Mouse (Mus musculus) left cerebral cortex, postnatal 25 days (tissue): ENCODE data around the gene Cdh15. TPM values are rescaled to one million over a fixed set of nuclear protein-coding genes. Genes with fewer than 3 reads are reported as not detected.

Experiments used
- DNase-seq, 2 experiments: peaks; one replicate each; pipeline ENCODE4 v3.0.0; 2022; ENCODE audit warnings: low spot score in 2 of 2, mixed read lengths in 1 of 2
- intact Hi-C: fragments of 180-260 bp; cut with DNase I; formaldehyde crosslinking; loops from one replicate; pipeline ENCODE4 v1.15.1; 2025
- total RNA-seq, 2 experiments: library from RNA; stranded (reverse); gene quantifications; 2 replicates each; pipeline ENCODE4 v1.2.3; 2021

Cdh15 gene
- total RNA-seq, 2 experiments from 2014 or later, result 0.41 to 0.62 TPM

- DNase-seq, result peak; percentile 75 to 85
- intact Hi-C loops, result loop anchor here (5.0 kb wide), 3 partner anchors 338 to 367 kb away; no protein-coding TSS in a partner anchor
Observed at GRCm38 (mm10) chr8:122834971-122835370, 12.8 kb upstream of the Cdh15 start.

GRCm38 (mm10) chr8:122836199-122836598 lies 11.6 kb upstream of the Cdh15 start:
- no peak for DNase-seq
- intact Hi-C loops, result loop anchor here (5.0 kb wide), 1 partner anchor 366 kb away; no protein-coding TSS in a partner anchor

DNA sequence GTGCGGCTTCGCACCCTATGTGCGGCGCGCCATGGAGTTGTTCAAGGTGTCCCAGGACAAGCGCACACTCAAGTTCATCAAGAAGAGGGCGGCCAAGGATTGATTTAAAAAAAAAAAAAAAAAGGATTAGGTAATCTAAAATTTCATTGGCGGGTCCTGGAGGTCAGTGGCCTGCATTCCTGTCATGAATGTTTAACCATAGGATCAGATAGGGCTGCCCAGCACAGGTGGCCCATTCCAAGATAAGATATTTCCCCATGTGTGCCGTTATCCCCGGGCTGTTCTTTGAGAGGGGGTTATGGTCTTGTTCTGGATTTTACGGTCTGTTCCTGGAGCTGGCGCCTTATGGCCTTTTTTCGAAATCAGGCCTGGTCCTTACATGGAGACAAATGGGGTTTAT lies 11.1 kb upstream of the Cdh15 start:
- intact Hi-C loops, result loop anchor here (5.0 kb wide), 1 partner anchor 366 kb away; no protein-coding TSS in a partner anchor

GRCm38 (mm10) chr8:122844161-122844560 lies 3.6 kb upstream of the Cdh15 start:
- intact Hi-C loops, result no loop called here
- DNase-seq, result no peak

More for the DNA sequence above, 11.1 kb upstream of the Cdh15 start:
- DNase-seq, result no peak

- no peak for DNase-seq
- intact Hi-C loops, result no loop called here
Observed at GRCm38 (mm10) chr8:122845662-122846061, 2.1 kb upstream of the Cdh15 start.

- no peak for DNase-seq
- intact Hi-C loops, result no loop called here
Observed at GRCm38 (mm10) chr8:122849152-122849910, 1.6 kb downstream of the Cdh15 start.

DNA sequence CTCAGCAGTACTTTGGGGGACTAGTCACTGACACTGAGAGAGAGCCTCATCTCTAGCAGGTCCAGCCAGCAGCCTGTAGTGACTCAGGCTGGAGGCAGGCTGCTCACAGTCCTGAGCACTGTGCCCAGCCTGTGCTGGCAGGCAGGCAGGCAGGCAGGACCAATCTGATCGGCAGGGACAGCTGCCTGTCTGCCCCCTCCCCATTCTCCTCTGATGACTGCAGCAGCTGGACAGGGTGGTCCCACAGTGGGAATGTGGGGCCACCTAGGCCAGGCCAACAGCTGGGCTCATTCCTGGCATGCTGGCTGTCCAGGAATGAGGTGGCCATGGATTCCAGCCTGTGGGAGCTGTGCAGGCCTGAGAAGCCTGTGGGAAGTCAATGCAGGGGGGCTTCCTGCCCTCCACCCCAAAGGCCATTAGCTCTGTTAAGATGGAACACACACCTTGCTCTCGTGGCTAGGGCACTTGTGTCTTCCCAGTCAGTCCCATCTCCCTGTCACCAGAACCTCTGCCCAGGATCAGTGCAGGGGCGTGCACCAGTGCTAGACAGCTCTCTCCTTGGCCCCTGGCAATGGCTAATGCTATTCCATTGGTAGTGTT lies 3.0 kb downstream of the Cdh15 start:
- DNase-seq, result no peak
- intact Hi-C loops, result no loop called here

- no peak for DNase-seq
- intact Hi-C loops, result no loop called here
Observed at GRCm38 (mm10) chr8:122851692-122852545, 4.2 kb downstream of the Cdh15 start.

GRCm38 (mm10) chr8:122852546-122852905 lies 4.8 kb downstream of the Cdh15 start:
- intact Hi-C loops, result no loop called here
- no peak for DNase-seq

- DNase-seq, result no peak
- intact Hi-C loops, result no loop called here
Observed at GRCm38 (mm10) chr8:122853340-122853771, 5.6 kb downstream of the Cdh15 start.

DNA sequence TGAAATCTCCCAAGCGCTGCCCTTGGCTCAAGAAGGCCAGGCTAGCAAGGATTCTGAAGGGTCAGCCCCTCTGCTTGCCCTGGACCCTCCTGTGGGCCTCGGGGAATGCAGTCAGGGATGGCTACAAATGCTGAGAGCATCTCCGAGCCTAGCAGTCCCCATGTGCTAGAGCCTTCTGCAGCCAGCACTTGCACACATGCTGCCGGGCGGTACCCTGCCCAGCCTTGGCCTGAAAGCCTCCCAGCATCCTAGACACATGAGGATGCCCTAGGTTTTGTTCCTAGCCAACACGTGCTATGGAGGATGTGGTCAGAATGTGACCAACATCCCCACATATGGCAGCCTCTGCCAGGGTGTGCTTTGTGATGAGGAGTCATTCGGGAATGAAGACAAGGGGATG lies 6.6 kb downstream of the Cdh15 start:
- intact Hi-C loops, result no loop called here
- no peak for DNase-seq

DNA sequence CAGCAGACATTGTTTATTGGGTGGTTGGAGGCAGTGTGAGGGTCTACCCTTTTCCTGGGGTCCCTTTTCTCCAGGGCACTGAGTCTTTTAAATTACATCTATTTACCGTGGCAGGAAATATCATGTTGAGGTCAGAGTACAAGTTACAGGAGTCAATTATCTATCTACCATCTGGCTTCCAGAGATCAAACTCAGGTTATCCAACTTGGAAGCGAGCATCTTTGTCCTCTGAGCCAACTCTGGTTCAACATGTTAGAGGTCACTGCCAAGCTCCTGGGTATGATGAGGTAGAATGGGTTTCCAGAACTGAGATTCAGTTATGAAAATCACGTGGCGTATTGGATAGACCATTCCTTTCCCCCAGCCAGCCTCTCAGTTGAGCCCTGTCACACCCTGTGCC lies 7.4 kb downstream of the Cdh15 start:
- intact Hi-C loops, result no loop called here
- no peak for DNase-seq

DNA sequence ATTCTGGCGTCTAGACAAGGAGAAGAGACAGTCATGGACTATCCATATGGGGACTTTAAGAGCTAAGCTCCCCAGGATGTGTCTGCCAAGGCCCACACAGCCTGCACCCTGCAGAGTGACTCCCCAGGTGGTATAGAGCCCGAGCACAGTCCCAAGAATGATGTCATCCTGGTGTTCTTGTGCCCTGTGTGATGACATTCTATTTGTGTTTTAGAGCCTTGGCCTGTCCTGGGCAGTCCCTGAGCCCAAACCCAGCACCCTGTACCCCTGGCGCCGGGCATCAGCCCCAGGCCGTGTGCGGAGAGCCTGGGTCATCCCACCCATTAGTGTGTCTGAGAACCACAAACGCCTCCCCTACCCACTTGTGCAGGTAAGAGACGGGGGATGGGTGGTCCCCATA lies 8.5 kb downstream of the Cdh15 start:
- DNase-seq, result no peak
- intact Hi-C loops, result no loop called here

DNA sequence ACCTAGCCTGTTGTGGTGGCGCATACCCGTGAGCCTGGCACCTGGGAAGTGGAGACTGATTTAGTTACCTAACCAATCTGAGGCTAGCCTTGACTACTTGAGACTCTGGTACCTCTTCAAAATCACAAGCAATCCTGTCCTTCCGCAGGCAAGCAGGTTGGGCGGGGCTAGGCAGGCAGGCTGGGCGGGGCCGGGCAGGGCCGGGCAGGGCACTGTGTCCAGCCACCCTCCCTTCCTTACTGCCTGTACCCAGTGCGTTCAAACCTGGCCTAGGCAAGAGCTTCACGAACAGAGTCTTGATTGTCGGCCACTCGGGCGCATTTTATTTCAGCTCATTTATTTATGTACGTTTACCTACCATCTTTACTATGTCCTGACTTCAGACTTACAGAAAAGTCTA lies 12.1 kb downstream of the Cdh15 start:
- intact Hi-C loops, result no loop called here
- DNase-seq, result no peak

- intact Hi-C loops, result no loop called here
Observed at GRCm38 (mm10) chr8:122864719-122865129, 17.0 kb downstream of the Cdh15 start.

GRCm38 (mm10) chr8:122865441-122865840 lies 17.7 kb downstream of the Cdh15 start:
- intact Hi-C loops, result no loop called here
- no peak for DNase-seq

More at GRCm38 (mm10) chr8:122864719-122865129, 17.0 kb downstream of the Cdh15 start:
- DNase-seq, result no peak

GRCm38 (mm10) chr8:122866231-122866630 lies 18.5 kb downstream of the Cdh15 start:
- intact Hi-C loops, result no loop called here
- DNase-seq, result no peak

- DNase-seq, result no peak
- intact Hi-C loops, result no loop called here
Observed at GRCm38 (mm10) chr8:122867982-122868381, 20.2 kb downstream of the Cdh15 start.

- intact Hi-C loops, result no loop called here
- DNase-seq, result no peak
Observed at GRCm38 (mm10) chr8:122870377-122870863, 22.7 kb downstream of the Cdh15 start.

DNA sequence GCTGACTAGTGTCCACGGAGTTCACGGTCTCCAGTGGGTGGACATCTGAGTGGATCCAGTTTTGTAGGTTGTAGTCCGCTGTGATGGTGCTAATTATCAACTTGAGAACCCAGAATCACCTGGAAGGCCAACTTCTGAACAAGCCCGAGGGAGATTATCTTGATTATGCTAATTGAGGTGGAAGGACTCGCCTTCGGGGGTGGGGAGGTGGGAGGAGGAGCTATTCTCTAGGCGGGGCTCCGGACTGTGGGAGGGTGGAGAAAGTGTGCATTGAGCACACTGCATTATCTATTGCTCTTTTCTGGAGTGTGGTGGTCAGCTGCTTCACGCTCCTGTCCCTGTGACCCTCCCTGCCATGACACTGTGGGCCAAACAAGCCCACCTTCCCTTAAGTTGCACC lies 23.9 kb downstream of the Cdh15 start:
- no peak for DNase-seq
- intact Hi-C loops, result no loop called here
